Mouse (Mus musculus) heart, adult 18-20 months (tissue): ENCODE measurements around the gene Inava. TPM values are rescaled to one million over a fixed set of nuclear protein-coding genes. Genes with fewer than 3 reads are reported as not detected.
A peak's percentile ranks its signal among the peaks of the same experiment; 100 is the strongest.

Experiments
- DNase-seq, 2 experiments: peaks; one replicate each; pipeline ENCODE4 v3.0.0; 2021 to 2022; ENCODE audit warnings: mixed read lengths in 1 of 2
- long read RNA-seq, 2 experiments: library from polyadenylated mRNA; stranded (forward); transcript quantifications; one replicate each; pipeline ENCODE4 v2.0.0; 2021
- total RNA-seq, 2 experiments: library from RNA; stranded (reverse); gene quantifications; 2 replicates each; pipeline ENCODE4 v1.2.3; 2021

The Inava gene
- total RNA-seq: not detected
- long read RNA-seq, experiment 1: 0 reads
- long read RNA-seq, experiment 2: 0 reads

DNA sequence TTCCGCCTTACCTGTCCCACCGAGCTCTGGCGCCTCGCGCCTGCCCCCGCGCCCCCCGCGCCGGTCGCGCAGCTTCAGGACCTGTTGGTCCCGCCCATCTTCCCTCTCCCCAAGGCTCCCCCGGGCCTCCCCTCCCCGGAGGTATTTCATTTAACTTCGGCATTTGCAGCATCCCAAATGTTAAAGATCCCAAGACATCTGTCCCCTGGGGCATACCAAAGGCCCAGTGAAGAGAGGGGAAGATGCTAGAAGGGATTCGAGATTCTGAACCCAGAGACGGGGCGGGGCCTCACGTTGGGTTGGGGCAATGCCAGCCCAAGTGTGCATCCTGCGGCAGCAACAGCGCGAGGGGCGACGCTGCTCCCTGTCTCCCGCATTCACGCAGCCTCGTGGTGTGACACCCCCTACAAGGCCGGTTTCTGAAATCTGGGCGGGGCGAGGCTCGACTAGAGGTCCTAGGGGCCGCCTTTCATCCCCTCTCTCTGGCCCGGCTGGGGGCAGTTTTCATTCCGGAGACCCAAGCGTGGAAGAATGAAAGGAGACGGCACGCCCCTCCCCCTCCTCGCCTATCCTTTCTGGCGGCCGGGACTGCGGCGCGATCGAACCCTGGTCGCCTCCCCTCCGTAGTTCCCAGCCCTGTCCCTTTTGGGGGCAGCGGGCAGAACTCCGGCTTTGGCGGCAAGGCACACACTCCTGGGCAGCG lies at the start of gene Inava:
Inava (minus strand) TSS at position 373 of the 703 bp plus-strand sequence.
- peak in 1 of 2 experiments; percentile 15 for DNase-seq

DNA sequence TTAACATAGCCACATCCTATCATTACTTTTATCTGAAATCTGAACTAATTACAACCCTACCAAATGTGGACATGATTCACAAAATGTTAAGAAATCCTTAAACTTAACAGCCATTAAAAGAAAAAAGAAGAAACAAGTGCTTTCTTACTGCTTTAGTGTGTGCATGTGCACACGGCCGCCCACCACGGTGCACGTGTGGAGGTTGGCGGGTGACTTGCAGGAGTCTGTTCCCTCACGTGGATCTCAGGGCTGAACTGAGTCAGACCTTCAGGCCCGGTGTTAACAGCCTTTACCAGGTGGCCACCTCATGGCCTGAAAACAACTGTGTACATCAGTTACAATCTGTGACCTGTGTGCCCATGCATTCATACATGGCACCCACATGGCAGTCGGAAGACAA lies 43.3 kb upstream of the Inava start:
- no peak for DNase-seq

DNA sequence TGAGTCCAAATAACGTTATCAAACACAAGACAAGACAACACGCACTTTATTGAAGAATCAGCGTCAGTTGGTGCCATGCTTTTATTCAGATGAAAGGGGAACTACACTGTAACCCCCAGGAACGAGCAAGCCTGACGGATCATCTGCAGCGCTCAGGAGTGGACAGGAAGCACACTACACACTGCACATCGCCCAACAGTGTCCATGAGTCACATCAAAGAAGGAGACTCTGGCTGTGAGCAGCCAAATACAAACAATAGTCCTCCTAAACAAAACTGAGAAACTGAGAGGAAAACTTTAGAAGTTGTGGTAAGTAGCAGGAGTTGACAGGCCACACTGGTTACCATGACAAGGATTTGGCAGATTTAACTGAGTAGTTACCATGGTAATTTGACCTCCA lies 34.2 kb upstream of the Inava start:
- no peak for DNase-seq

DNA sequence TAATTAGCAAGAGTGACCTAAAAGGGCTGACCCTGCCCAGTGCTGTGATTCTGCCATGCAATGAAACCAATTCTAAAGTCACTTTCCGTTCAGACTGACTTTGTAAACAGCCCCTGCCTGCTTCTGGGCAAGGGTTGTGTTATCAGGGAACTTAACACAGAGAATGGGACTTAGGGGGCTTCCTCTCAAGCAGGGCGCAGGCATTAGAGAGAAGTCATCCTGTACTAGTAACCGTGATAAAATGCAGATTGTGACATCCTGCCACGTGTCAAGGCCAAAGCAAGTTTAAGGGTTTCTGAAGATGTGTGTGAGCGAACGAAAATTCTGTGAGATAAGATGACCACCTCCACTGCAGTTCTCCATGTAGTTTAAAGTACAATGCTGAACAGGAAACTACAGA lies 32.1 kb upstream of the Inava start:
- no peak for DNase-seq

DNA sequence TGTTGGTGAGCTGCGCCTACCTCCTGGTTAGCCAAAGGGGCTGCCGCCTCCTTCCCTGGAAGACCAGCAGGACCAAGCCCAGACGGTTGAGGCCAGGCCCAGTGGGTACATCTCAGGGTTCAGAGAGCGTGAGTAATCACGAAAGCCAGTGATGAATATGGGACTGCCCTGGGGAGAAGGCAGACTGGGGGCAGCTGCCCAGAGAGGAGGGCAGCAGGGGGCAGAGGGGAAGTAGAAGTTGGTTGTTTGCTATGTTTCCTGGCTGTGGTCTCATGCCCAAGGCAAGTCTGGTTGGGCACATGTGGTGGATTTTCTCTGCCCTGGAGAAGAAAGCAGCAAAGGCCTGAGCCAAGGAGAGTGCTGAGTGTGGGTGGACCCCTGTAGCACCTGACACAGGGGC lies 29.3 kb upstream of the Inava start:
- DNase-seq: no peak

DNA sequence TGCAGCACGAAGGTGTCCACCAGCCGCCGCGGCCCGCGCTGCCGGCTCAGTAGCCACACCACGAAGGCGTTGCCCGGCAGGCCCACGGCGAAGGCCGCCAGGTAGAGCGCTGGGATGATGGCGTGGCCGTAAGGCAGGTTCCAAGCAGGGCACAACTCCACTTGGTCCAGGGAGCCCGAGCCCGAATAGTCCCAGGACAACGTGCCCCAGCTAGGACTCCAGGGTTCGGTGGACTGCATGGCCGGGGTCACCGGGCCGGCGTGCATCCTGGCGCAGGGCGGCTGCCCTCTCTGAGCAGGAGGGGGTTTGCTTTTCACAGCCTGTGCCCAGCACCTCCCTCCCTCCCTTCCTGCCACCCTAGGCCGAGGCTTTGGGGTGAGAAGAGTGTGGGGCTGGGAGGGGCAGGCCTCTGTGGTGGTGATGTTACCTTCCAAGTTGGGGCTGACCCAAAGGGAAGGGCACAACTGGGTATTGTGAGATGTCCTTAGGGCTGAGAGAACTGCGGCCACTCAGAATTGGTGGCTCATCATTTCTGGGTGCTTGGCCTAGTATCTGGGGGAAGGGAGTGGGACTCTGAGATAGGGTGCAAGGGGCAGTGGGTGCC lies 26.7 kb upstream of the Inava start, which contains the start of gene Gpr25:
Gpr25 (minus strand) TSS at position 239 of the 604 bp plus-strand sequence.
- DNase-seq: no peak

DNA sequence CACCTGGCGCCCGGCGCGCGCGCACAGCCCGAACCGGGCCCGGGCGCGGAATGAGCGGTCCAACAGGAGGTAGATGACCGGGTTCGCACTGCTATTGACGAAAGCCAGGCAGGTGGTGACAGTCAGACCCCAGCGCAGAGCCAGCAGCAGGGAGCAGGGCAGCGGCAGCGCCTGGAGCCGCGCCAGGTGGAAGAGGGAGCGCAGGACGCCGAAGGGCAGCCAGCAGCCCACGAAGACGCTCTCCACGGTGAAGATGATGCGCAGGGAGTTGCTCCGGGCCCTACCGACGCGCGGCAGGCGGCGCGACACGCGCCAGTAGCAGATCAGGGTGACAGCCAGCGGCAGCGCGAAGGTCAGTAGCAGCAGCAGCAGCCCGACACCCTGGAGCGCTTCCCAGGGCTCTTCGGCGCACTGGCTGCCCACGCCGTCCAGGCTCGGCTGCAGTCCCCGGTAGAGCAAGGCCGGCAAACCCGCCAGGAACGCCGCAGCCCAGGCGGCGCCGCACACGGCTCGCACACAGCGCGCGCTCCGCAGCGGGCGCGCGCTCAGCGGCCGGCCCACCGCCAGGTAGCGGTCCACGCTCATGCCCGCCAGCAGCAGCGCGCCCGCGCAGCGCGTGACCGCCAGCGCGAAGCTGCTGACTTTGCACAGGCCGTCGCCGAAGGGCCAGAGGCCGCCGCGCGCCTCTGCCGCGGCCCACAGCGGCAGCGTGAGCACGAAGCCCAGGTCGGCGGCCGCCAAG lies 26.0 kb upstream of the Inava start:
- peak; percentile 55 to 66 for DNase-seq

- DNase-seq: peak in 1 of 2 experiments; percentile 4
Observed at GRCm38 (mm10) chr1:136259543-136259892, 25.5 kb upstream of the Inava start.

DNA sequence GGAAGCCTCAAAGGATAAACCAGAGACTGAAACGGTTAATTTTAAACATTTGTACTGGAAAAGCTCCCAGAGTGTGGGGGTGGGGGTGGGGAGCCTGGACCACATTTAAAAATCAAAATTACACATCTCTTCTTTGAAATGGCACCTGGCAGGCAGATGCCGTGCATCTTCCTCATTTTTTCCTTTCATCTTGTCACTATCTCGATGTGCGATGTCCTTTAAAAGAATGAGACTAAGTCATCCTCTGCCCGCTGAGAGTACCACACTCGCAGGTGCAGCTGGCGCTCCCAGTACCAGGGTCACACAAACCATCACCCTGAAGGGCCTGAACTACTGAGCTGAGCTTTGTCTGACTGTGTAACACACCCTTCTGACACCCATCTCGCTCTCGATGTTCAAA lies 24.4 kb upstream of the Inava start:
- no peak for DNase-seq

DNA sequence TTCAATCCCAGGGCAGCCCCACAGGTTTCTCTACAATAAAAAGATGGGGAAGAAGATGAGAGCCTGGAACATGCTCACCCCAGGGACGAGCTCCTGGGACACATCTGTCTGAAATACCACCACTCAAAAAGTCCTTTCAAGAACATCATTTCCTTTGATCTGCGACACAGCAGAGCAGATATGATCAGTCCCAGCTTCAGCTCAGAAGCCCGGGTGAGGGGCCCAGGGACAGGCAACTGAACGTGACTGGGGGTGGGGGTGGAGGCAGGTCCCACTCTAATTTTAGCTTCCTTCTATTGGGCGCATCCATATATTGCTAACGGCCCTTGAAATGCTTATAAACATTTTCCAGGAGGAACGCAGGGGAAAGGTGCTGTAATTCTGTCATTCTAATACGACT lies 21.6 kb upstream of the Inava start:
- DNase-seq: no peak

DNA sequence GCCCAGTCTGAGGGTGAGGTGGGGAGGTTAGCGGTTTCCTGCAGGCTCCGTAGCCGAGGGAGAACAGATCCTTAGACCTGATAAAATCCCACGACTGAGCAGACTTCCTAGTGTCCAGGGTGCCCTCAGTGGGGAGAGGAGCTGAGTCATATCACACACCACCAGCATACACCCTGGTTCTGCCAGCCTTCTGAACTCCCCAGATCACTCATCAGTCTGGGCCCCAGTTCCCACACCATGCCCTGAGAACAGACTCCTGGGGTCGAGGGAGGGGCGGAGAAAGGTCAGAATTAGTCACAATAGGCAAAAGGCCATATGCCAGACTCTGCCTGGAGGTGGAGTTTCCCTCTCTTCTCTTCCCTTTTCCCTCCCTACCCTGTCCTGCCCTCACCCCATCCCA lies 21.1 kb upstream of the Inava start:
- no peak for DNase-seq

GRCm38 (mm10) chr1:136254503-136255065 lies 20.5 kb upstream of the Inava start:
- no peak for DNase-seq

GRCm38 (mm10) chr1:136253472-136253871 lies 19.4 kb upstream of the Inava start:
- DNase-seq: no peak

- no peak for DNase-seq
Observed at GRCm38 (mm10) chr1:136249662-136250061, 15.6 kb upstream of the Inava start.

- DNase-seq: no peak
Observed at GRCm38 (mm10) chr1:136247393-136247792, 13.3 kb upstream of the Inava start.

DNA sequence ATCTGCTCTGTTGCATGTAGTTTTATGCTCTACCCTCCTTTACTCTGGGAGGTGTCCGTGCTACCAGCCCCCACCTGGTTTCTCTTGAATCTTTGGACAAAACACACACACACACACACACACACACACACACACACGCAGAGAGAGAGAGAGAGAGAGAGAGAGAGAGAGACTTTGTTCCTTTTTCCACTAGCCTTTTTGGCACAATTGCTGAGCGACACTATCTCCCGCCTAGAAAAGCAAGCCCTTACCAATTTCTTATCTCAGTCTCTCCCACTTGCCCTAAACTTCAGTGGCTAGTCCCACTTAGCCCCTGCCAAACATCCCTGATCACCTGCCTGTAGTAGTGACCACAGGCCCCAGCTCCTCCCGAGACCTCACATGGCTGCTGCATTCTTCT lies 10.4 kb upstream of the Inava start:
- DNase-seq: no peak

DNA sequence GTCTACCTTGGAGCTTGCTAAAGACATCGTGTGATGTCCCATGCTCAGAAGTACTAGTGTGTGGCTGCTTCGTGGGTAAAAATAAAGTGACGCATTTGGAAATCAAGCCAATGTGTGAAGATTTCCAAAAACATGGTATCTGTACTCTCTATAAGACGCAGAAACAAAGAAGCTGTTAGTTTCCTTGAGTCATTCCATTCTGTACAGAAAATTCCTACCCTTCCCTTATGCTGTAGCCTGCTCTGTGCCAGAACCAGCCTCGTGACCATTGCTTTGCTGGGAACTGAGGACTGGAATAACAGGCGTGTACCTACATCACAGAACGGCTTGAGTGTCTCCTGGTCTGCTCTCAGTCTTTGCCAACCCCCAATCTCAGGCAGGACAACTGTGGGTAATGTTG lies 7.7 kb upstream of the Inava start:
- no peak for DNase-seq

DNA sequence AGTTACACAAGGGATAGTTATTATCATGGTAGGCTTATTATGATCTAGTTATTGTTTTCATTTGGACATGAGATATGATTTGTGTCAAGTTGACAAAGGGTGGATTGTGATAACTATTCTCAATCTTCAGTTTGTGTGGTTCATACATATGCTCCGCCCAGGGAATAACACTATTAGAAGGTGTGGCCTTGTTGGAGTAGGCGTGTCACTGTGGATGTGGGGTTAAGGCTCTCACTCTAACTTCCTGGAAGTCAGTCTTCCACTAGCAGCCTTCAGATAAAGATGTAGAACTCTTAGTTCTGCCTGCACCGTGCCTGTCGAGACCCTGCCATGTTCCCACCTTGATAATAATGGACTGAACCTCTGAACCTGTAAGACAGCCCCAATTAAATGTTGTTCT lies 4.4 kb upstream of the Inava start:
- DNase-seq: no peak

DNA sequence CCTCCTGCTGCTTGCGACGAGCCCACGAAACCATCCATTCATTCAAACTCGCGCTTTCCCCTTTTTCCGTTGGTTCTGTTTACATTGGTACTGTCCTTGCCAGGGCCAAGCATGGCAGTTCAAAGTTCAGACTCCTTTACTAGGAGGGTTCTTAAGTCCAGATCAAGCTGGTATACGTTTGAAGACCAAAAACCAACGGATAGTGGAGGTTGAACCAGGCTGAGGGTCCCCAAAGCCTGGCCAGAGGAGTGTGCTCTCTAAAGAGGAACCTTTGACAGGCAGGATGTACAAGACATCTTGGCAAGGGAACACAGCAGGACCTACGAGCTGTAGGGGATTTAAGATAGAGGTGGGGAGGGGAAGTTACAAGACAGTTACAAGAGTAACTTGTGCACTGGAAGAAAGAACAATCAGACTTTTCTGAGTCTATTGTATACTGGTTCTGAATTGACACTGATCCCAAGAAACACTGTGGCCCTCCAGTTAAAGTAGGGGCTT lies 580 bp upstream of the Inava start:
- no peak for DNase-seq

- DNase-seq: peak in 1 of 2 experiments; percentile 7
Observed at GRCm38 (mm10) chr1:136232986-136233790, 876 bp downstream of the Inava start.

- no peak for DNase-seq
Observed at GRCm38 (mm10) chr1:136232285-136232926, 1.7 kb downstream of the Inava start.
